Mouse (Mus musculus) MEL (cell line): ENCODE measurements around the gene Psmb5.

ENCODE experiments used
- POLR2A ChIP-seq, 2 experiments: IDR thresholded peaks; 2 replicates each; pipeline ENCODE4 v1.6.1; 2011 to 2012; ENCODE audit warnings: low read length in 2 of 2, mild to moderate bottlenecking in 2 of 2, control low read depth in 1 of 2, improper control_type of control experiment in 1 of 2, low read depth in 1 of 2, moderate library complexity in 1 of 2; ENCODE audit not compliant: control insufficient read depth in 1 of 2, insufficient read depth in 1 of 2, poor library complexity in 1 of 2
- RAD21 ChIP-seq: IDR thresholded peaks from 2 replicates; pipeline ENCODE4 v1.6.1; 2011; ENCODE audit warnings: mild to moderate bottlenecking, low read depth, low read length, improper control_type of control experiment

- no peak for TF ChIP-seq POLR2A (IDR thresholded peaks at IDR 0.05; ENCODE audit: control insufficient read depth in 1 of 2, insufficient read depth in 1 of 2, low read depth in 1 of 2, low read length in 2 of 2, poor library complexity in 1 of 2)
- TF ChIP-seq RAD21 = no peak
Observed at GRCm38 (mm10) chr14:54574253-54574652, 43.6 kb downstream of the Psmb5 start.
